Mouse (Mus musculus) kidney, postnatal 0 days (tissue): Measurements from ENCODE around the gene Tex19.1. TPM values are rescaled to one million over a fixed set of nuclear protein-coding genes. Genes with fewer than 3 reads are reported as not detected.
A peak's percentile ranks its signal among the peaks of the same experiment; 100 is the strongest.

Experiments used
- ATAC-seq: fragments of 200-750 bp; cut with Nextera tagmentation; replicated peaks from 2 replicates; pipeline ENCODE4 v1.8.0; 2017; ENCODE audit warnings: low read depth, moderate number of reproducible peaks, moderate TSS enrichment, moderate library complexity; ENCODE audit not compliant: low FRiP score
- DNase-seq: peaks from one replicate; pipeline ENCODE4 v3.0.0-alpha.2; 2016; ENCODE audit warnings: low spot score
- H3K27ac ChIP-seq: fragments of 300-500 bp; sonication (generic); 2 replicates; pipeline ENCODE4 v1.5.1; 2014; ENCODE audit warnings: mild to moderate bottlenecking
- H3K27me3 ChIP-seq: fragments of 300-500 bp; sonication (generic); 2 replicates; pipeline ENCODE4 v1.6.1; 2014; ENCODE audit warnings: low read length, mixed read lengths; ENCODE audit not compliant: insufficient read depth
- H3K36me3 ChIP-seq: fragments of 300-500 bp; sonication (generic); 2 replicates; pipeline ENCODE4 v1.6.1; 2014; ENCODE audit warnings: low read length, mixed read lengths; ENCODE audit not compliant: insufficient read depth
- H3K4me1 ChIP-seq: fragments of 300-500 bp; sonication (generic); replicated peaks from 2 replicates; pipeline ENCODE4 v1.6.1; 2014; ENCODE audit warnings: antibody characterized with exemption, low read length, mixed read lengths; ENCODE audit not compliant: insufficient read depth
- H3K4me2 ChIP-seq: fragments of 300-500 bp; sonication (generic); 2 replicates; pipeline ENCODE4 v1.6.1; 2014; ENCODE audit warnings: mild to moderate bottlenecking, low read length, moderate library complexity, mixed read lengths
- H3K4me3 ChIP-seq: fragments of 300-500 bp; sonication (generic); replicated peaks from 2 replicates; pipeline ENCODE4 v1.5.1; 2014; ENCODE audit warnings: low read depth, low read length
- H3K9ac ChIP-seq: fragments of 300-500 bp; sonication (generic); 2 replicates; pipeline ENCODE4 v1.6.1; 2014; ENCODE audit warnings: low read depth, low read length
- H3K9me3 ChIP-seq: fragments of 300-500 bp; sonication (generic); replicated peaks from 2 replicates; pipeline ENCODE4 v1.6.1; 2016; ENCODE audit warnings: low read length, inconsistent platforms, mixed read lengths
- CTCF ChIP-seq: IDR thresholded peaks from 2 replicates; pipeline ENCODE4 v1.5.1; 2016; ENCODE audit warnings: antibody characterized with exemption, low read depth, mild to moderate bottlenecking, moderate library complexity
- WGBS: fragments of 180-500 bp; shearing (Covaris S2); extraction: QIAGEN DNeasy Blood & Tissue Kit; methylation state at CpG from one replicate; pipeline ENCODE4 v1.1.7; 2014; 5-methylcytosine and 5-hydroxymethylcytosine counted together
- polyA plus RNA-seq: library from polyadenylated mRNA; unstranded; fragments of >200 nt; fragmentation: Nextera tagmentation; extraction: Ambion mirVana; gene quantifications from 2 replicates; pipeline ENCODE4 v1.2.1, GENCODE M21; 2015

Tex19.1 gene
- polyA plus RNA-seq, 1 experiment from 2014 or later, result not detected

GRCm38 (mm10) chr11:121154203-121154602 lies 8.3 kb downstream of the Tex19.1 start:
- no peak for TF ChIP-seq CTCF
- H3K36me3 ChIP-seq, result no peaks in the 10 kb centered on the region
- H3K27me3 ChIP-seq, result 0 out of 2 replicates have a peak, but pooled peaks cover 13% of the 10 kb centered on the region
- no peak overlapping the region for H3K4me3 ChIP-seq
- DNase-seq (no peak), ATAC-seq (no peak)
- no peak overlapping the region for H3K27ac ChIP-seq
- no peak overlapping the region for H3K4me2 ChIP-seq
- 43% methylated on average over 4 of the region's 4 CpGs for WGBS
- 0 out of 2 replicates have a peak, but pooled peaks cover 6% of the 10 kb centered on the region for H3K4me1 ChIP-seq
- no peaks in the 10 kb centered on the region for H3K9me3 ChIP-seq
- no peak overlapping the region for H3K9ac ChIP-seq

- peak overlapping the region; percentile 29; the same call in 1 of the 2 replicates for H3K4me3 ChIP-seq
- H3K4me1 ChIP-seq, result 0 out of 2 replicates have a peak, but pooled peaks cover 6% of the 10 kb centered on the region
- ATAC-seq (no peak), DNase-seq (no peak)
- H3K27me3 ChIP-seq, result 0 out of 2 replicates have a peak, but pooled peaks cover 13% of the 10 kb centered on the region
- peak overlapping the region; percentile 59 for H3K4me2 ChIP-seq
- no peak overlapping the region for H3K27ac ChIP-seq
- no peaks in the 10 kb centered on the region for H3K36me3 ChIP-seq
- TF ChIP-seq CTCF, result no peak
- 1% methylated on average over 45 of the region's 45 CpGs for WGBS
- no peak overlapping the region for H3K9ac ChIP-seq
- no peaks in the 10 kb centered on the region for H3K9me3 ChIP-seq
Observed at GRCm38 (mm10) chr11:121156411-121156891, 10.5 kb downstream of the Tex19.1 start.

- 87% methylated on average over 5 of the region's 5 CpGs for WGBS
- DNase-seq (no peak), ATAC-seq (no peak)
- no peaks in the 10 kb centered on the region for H3K36me3 ChIP-seq
- 0 out of 2 replicates have a peak, but pooled peaks cover 6% of the 10 kb centered on the region for H3K4me1 ChIP-seq
- H3K4me3 ChIP-seq, result no peak within 1 kb of the TSS
- H3K27ac ChIP-seq, result no peak within 1 kb of the TSS
- H3K9me3 ChIP-seq, result no peaks in the 10 kb centered on the region
- TF ChIP-seq CTCF, result no peak
- 0 out of 2 replicates have a peak, but pooled peaks cover 13% of the 10 kb centered on the region for H3K27me3 ChIP-seq
- H3K4me2 ChIP-seq, result no peak within 1 kb of the TSS
- H3K9ac ChIP-seq, result no peak within 1 kb of the TSS
Observed at GRCm38 (mm10) chr11:121159971-121160370, 14.0 kb downstream of the Tex19.1 start, which contains the start of gene Uts2r. Gene Uts2r (plus strand): TSS chr11:121160271.

GRCm38 (mm10) chr11:121160636-121161346 lies 14.8 kb downstream of the Tex19.1 start:
- TF ChIP-seq CTCF, result no peak
- no peaks in the 10 kb centered on the region for H3K9me3 ChIP-seq
- DNase-seq (peak; percentile 47), ATAC-seq (no peak; the same call in 1 of the 2 replicates)
- H3K4me2 ChIP-seq, result no peak overlapping the region
- no peak overlapping the region for H3K27ac ChIP-seq
- 72% methylated on average over 26 of the region's 26 CpGs for WGBS
- 0 out of 2 replicates have a peak, but pooled peaks cover 13% of the 10 kb centered on the region for H3K27me3 ChIP-seq
- no peak overlapping the region for H3K9ac ChIP-seq
- no peak overlapping the region for H3K4me3 ChIP-seq
- H3K4me1 ChIP-seq, result 0 out of 2 replicates have a peak, but pooled peaks cover 6% of the 10 kb centered on the region
- no peaks in the 10 kb centered on the region for H3K36me3 ChIP-seq

- Histone ChIP-seq H3K9ac (no peak overlapping the region), H3K4me2 (no peak overlapping the region), H3K36me3 (no peaks in the 10 kb centered on the region), H3K9me3 (no peaks in the 10 kb centered on the region), H3K27me3 (no peaks in the 10 kb centered on the region), H3K27ac (no peak overlapping the region), H3K4me3 (no peak overlapping the region), H3K4me1 (no peaks in the 10 kb centered on the region)
- DNase-seq, result no peak
- 84% methylated on average over 4 of the region's 4 CpGs for WGBS
- no peak for ATAC-seq
- TF ChIP-seq CTCF, result no peak
Observed at GRCm38 (mm10) chr11:121163751-121164150, 17.8 kb downstream of the Tex19.1 start.

GRCm38 (mm10) chr11:121173203-121173602 lies 27.3 kb downstream of the Tex19.1 start:
- Histone ChIP-seq H3K4me2 (no peak overlapping the region), H3K4me3 (no peak overlapping the region), H3K4me1 (no peaks in the 10 kb centered on the region; the same call in 1 of the 2 replicates), H3K9ac (no peak overlapping the region), H3K9me3 (no peaks in the 10 kb centered on the region), H3K36me3 (no peaks in the 10 kb centered on the region), H3K27ac (no peak overlapping the region), H3K27me3 (no peaks in the 10 kb centered on the region)
- 82% methylated on average over 5 of the region's 5 CpGs for WGBS
- ATAC-seq, result no peak
- DNase-seq, result no peak
- no peak for TF ChIP-seq CTCF
